Mouse (Mus musculus): Measurements from ENCODE around the gene Tns4. TPM values are rescaled to one million over a fixed set of nuclear protein-coding genes. Genes with fewer than 3 reads are reported as not detected.

Tns4 gene
- total RNA-seq, 1 experiment, result 1.2 TPM

- TF ChIP-seq ZC3H11A (IDR thresholded peaks at IDR 0.05; ENCODE audit: borderline replicate concordance, low read depth, low read length) (no peak), ZNF384 (IDR thresholded peaks at IDR 0.05; ENCODE audit: low read depth, low read length) (no peak), HCFC1 (IDR thresholded peaks at IDR 0.05; ENCODE audit: borderline replicate concordance, insufficient read depth, low read length) (no peak), MAFK (IDR thresholded peaks at IDR 0.05; ENCODE audit: insufficient read depth, low read depth, low read length) (no peak), CHD2 (IDR thresholded peaks at IDR 0.05; ENCODE audit: low read depth, low read length) (no peak)
- H3K4me3 ChIP-seq (ENCODE audit: insufficient read depth in 1 of 2, low read depth in 1 of 2, low read length in 2 of 2, poor library complexity in 1 of 2, severe bottlenecking in 1 of 2), result no peak overlapping the region
- no peaks in the 10 kb centered on the region for H3K9me3 ChIP-seq (ENCODE audit: control insufficient read depth, insufficient read depth, low read depth, low read length)
- no peak for DNase-seq (ENCODE audit: low read depth, low spot score)
- H3K9ac ChIP-seq (ENCODE audit: insufficient read depth, low read depth, low read length, poor library complexity, severe bottlenecking), result no peak overlapping the region
- no peak overlapping the region for H3K27ac ChIP-seq (ENCODE audit: insufficient read depth, low read depth, low read length, poor library complexity, severe bottlenecking)
- H3K36me3 ChIP-seq (ENCODE audit: control insufficient read depth, insufficient read depth, low read length, poor library complexity, severe bottlenecking), result no peaks in the 10 kb centered on the region
- peaks cover 2 to 11% of the 10 kb centered on the region in 2 experiments; a peak in 2 of 4 replicates for H3K4me1 ChIP-seq (ENCODE audit: control insufficient read depth in 2 of 2, insufficient read depth in 2 of 2, low read length in 2 of 2, poor library complexity in 1 of 2)
- in situ Hi-C loops (cut with MboI; ENCODE audit: low sequenced_read_pairs in 2 of 2, unreplicated experiment in 2 of 2), result no loop called here
These were observed 21.5 kb downstream of the Tns4 start for GRCm38 (mm10) chr11:99067591-99067990.

GRCm38 (mm10) chr11:99065979-99066378 is 23.1 kb downstream of the Tns4 start:
- peaks cover 6 to 13% of the 10 kb centered on the region in 2 experiments; a peak in 2 of 4 replicates for H3K4me1 ChIP-seq (ENCODE audit: control insufficient read depth in 2 of 2, insufficient read depth in 2 of 2, low read length in 2 of 2, poor library complexity in 1 of 2)
- no peak overlapping the region for H3K27ac ChIP-seq (ENCODE audit: insufficient read depth, low read depth, low read length, poor library complexity, severe bottlenecking)
- no peak overlapping the region for H3K4me3 ChIP-seq (ENCODE audit: insufficient read depth in 1 of 2, low read depth in 1 of 2, low read length in 2 of 2, poor library complexity in 1 of 2, severe bottlenecking in 1 of 2)
- H3K9me3 ChIP-seq (ENCODE audit: control insufficient read depth, insufficient read depth, low read depth, low read length), result no peaks in the 10 kb centered on the region
- TF ChIP-seq HCFC1 (IDR thresholded peaks at IDR 0.05; ENCODE audit: borderline replicate concordance, insufficient read depth, low read length), result no peak
- no peak for TF ChIP-seq ZNF384 (IDR thresholded peaks at IDR 0.05; ENCODE audit: low read depth, low read length)
- no peak for TF ChIP-seq CHD2 (IDR thresholded peaks at IDR 0.05; ENCODE audit: low read depth, low read length)
- no peak for TF ChIP-seq ZC3H11A (IDR thresholded peaks at IDR 0.05; ENCODE audit: borderline replicate concordance, low read depth, low read length)
- no peak for TF ChIP-seq MAFK (IDR thresholded peaks at IDR 0.05; ENCODE audit: insufficient read depth, low read depth, low read length)
- no peak overlapping the region for H3K9ac ChIP-seq (ENCODE audit: insufficient read depth, low read depth, low read length, poor library complexity, severe bottlenecking)
- no peaks in the 10 kb centered on the region for H3K36me3 ChIP-seq (ENCODE audit: control insufficient read depth, insufficient read depth, low read length, poor library complexity, severe bottlenecking)
- DNase-seq (ENCODE audit: low read depth, low spot score), result peak; percentile 70
- in situ Hi-C loops (cut with MboI; ENCODE audit: low sequenced_read_pairs in 2 of 2, unreplicated experiment in 2 of 2), result no loop called here

- Histone ChIP-seq H3K9ac (ENCODE audit: insufficient read depth, low read depth, low read length, poor library complexity, severe bottlenecking) (no peak overlapping the region), H3K9me3 (ENCODE audit: control insufficient read depth, insufficient read depth, low read depth, low read length) (no peaks in the 10 kb centered on the region), H3K4me3 (ENCODE audit: insufficient read depth in 1 of 2, low read depth in 1 of 2, low read length in 2 of 2, poor library complexity in 1 of 2, severe bottlenecking in 1 of 2) (no peak overlapping the region), H3K27ac (ENCODE audit: insufficient read depth, low read depth, low read length, poor library complexity, severe bottlenecking) (no peak overlapping the region), H3K4me1 (ENCODE audit: control insufficient read depth in 2 of 2, insufficient read depth in 2 of 2, low read length in 2 of 2, poor library complexity in 1 of 2) (peaks cover 6 to 14% of the 10 kb centered on the region in 2 experiments; a peak in 2 of 4 replicates), H3K36me3 (ENCODE audit: control insufficient read depth, insufficient read depth, low read length, poor library complexity, severe bottlenecking) (no peaks in the 10 kb centered on the region)
- peak; percentile 5; the same call in 1 of the 2 replicates for TF ChIP-seq ZC3H11A (IDR thresholded peaks at IDR 0.05; ENCODE audit: borderline replicate concordance, low read depth, low read length)
- TF ChIP-seq MAFK (IDR thresholded peaks at IDR 0.05; ENCODE audit: insufficient read depth, low read depth, low read length), result no peak
- no peak for DNase-seq (ENCODE audit: low read depth, low spot score)
- in situ Hi-C loops (cut with MboI; ENCODE audit: low sequenced_read_pairs in 2 of 2, unreplicated experiment in 2 of 2), result no loop called here
These were observed 23.8 kb downstream of the Tns4 start for GRCm38 (mm10) chr11:99065353-99065752.

- Histone ChIP-seq H3K9ac (ENCODE audit: insufficient read depth, low read depth, low read length, poor library complexity, severe bottlenecking) (no peak overlapping the region), H3K27ac (ENCODE audit: insufficient read depth, low read depth, low read length, poor library complexity, severe bottlenecking) (no peak overlapping the region), H3K4me3 (ENCODE audit: insufficient read depth in 1 of 2, low read depth in 1 of 2, low read length in 2 of 2, poor library complexity in 1 of 2, severe bottlenecking in 1 of 2) (no peak overlapping the region), H3K4me1 (ENCODE audit: control insufficient read depth in 2 of 2, insufficient read depth in 2 of 2, low read length in 2 of 2, poor library complexity in 1 of 2) (peaks cover 6 to 19% of the 10 kb centered on the region in 2 experiments; a peak in 2 of 4 replicates), H3K9me3 (ENCODE audit: control insufficient read depth, insufficient read depth, low read depth, low read length) (no peaks in the 10 kb centered on the region), H3K36me3 (ENCODE audit: control insufficient read depth, insufficient read depth, low read length, poor library complexity, severe bottlenecking) (no peaks in the 10 kb centered on the region)
- no peak for DNase-seq (ENCODE audit: low read depth, low spot score)
- TF ChIP-seq CHD2 (IDR thresholded peaks at IDR 0.05; ENCODE audit: low read depth, low read length) (no peak), MAFK (IDR thresholded peaks at IDR 0.05; ENCODE audit: insufficient read depth, low read depth, low read length) (no peak), ZC3H11A (IDR thresholded peaks at IDR 0.05; ENCODE audit: borderline replicate concordance, low read depth, low read length) (no peak), HCFC1 (IDR thresholded peaks at IDR 0.05; ENCODE audit: borderline replicate concordance, insufficient read depth, low read length) (no peak), ZNF384 (IDR thresholded peaks at IDR 0.05; ENCODE audit: low read depth, low read length) (no peak)
- in situ Hi-C loops (cut with MboI; ENCODE audit: low sequenced_read_pairs in 2 of 2, unreplicated experiment in 2 of 2), result no loop called here
These were observed 25.5 kb downstream of the Tns4 start for GRCm38 (mm10) chr11:99063406-99064131.

Data from ES-E14 (cell line).